Comparison of ENCODE assay signal across 10 mouse cellular contexts in genomic region chr11:112840495-112840828, GRCm38 (mm10). TPM values are rescaled to one million over a fixed set of nuclear protein-coding genes. Genes with fewer than 3 reads are reported as not detected.
DNase-seq lines count a peak whose midpoint lies in the region; ATAC-seq lines count a peak whose summit lies in the region.
"Had no signal": no experiment of that assay in that cellular context is flagged by ENCODE, and none has a peak within 500 bp of the region (broad histone marks: within the 10 kb centered on the region; RNA-seq: fewer than 3 reads in every experiment).

No protein-coding gene starts in this region.

- H3K36me3 ChIP-seq in neural tube, embryonic 11.5 days (ENCODE audit: control insufficient read depth, insufficient read depth, low read length) = no peaks in the 10 kb centered on the region
- H3K36me3 ChIP-seq in limb, embryonic 11.5 days (ENCODE audit: control insufficient read depth, insufficient read depth, low read length) = no peaks in the 10 kb centered on the region

- 11% methylated on average over 10 of the region's 10 CpGs for WGBS in neural tube, embryonic 11.5 days
- 10% methylated on average over 10 of the region's 10 CpGs for WGBS in limb, embryonic 11.5 days

- intact Hi-C loops in left cerebral cortex, postnatal 36 days (cut with DNase I) = no loop called here

- no peak overlapping the region for H3K4me3 ChIP-seq in neural tube, embryonic 11.5 days (ENCODE audit: low read depth, low read length)
- no peak overlapping the region for H3K4me3 ChIP-seq in limb, embryonic 11.5 days (ENCODE audit: low read depth, low read length)

- no peak overlapping the region for H3K9ac ChIP-seq in neural tube, embryonic 11.5 days (ENCODE audit: low read length)
- no peak overlapping the region for H3K9ac ChIP-seq in limb, embryonic 11.5 days (ENCODE audit: low read length)

- peak; percentile 63 for ATAC-seq in neural tube, embryonic 11.5 days (ENCODE audit: insufficient read depth, low FRiP score, low TSS enrichment)
- ATAC-seq in limb, embryonic 11.5 days (ENCODE audit: insufficient number of reproducible peaks, low FRiP score, low TSS enrichment, low read depth) = no peak
- no peak for ATAC-seq in erythroid progenitor cell, adult 5-6 weeks (replicated peaks; ENCODE audit: low FRiP score, poor library complexity, severe bottlenecking)

- peak; percentile 42 for DNase-seq in embryo, embryonic 10.5 days (ENCODE audit: low spot score)
- DNase-seq in embryo, embryonic 10 days (ENCODE audit: low spot score) = no peak
- no peak for DNase-seq in neural tube, embryonic 11.5 days (ENCODE audit: low spot score)
- DNase-seq in neural tube, embryonic 10.5 days (ENCODE audit: extremely low spot score, low spot score) = no peak
- DNase-seq in limb, embryonic 11.5 days (ENCODE audit: low spot score) = no peak
- DNase-seq in B cell, adult 2 months = no peak
- no peak for DNase-seq in left cerebral cortex, postnatal 36 days (ENCODE audit: low spot score in 2 of 2)
- DNase-seq: cerebellum, adult 18-20 months; gastrocnemius, postnatal 14 days had no signal

- H3K27ac ChIP-seq in neural tube, embryonic 11.5 days (ENCODE audit: low read depth, low read length) = peak overlapping the region; percentile 66; the same call in 1 of the 2 replicates
- no peak overlapping the region for H3K27ac ChIP-seq in limb, embryonic 11.5 days (replicated peaks; ENCODE audit: low read depth, low read length)

- no peaks in the 10 kb centered on the region for H3K27me3 ChIP-seq in neural tube, embryonic 11.5 days (ENCODE audit: control insufficient read depth, insufficient read depth, low read length)
- H3K27me3 ChIP-seq in limb, embryonic 11.5 days (ENCODE audit: control insufficient read depth, insufficient read depth, low read length) = no peaks in the 10 kb centered on the region

- no peak overlapping the region for H3K4me2 ChIP-seq in neural tube, embryonic 11.5 days (ENCODE audit: low read depth)
- peak overlapping the region; percentile 20; the same call in 1 of the 2 replicates for H3K4me2 ChIP-seq in limb, embryonic 11.5 days (ENCODE audit: low read depth, severe bottlenecking)

- H3K9me3 ChIP-seq in neural tube, embryonic 11.5 days (ENCODE audit: control insufficient read depth, low read length) = no peaks in the 10 kb centered on the region
- no peaks in the 10 kb centered on the region for H3K9me3 ChIP-seq in limb, embryonic 11.5 days (ENCODE audit: control insufficient read depth, low read length)

- peaks cover 3% of the 10 kb centered on the region; the same call in 1 of the 2 replicates for H3K4me1 ChIP-seq in neural tube, embryonic 11.5 days (ENCODE audit: control insufficient read depth, insufficient read depth, low read length)
- peaks cover 2% of the 10 kb centered on the region for H3K4me1 ChIP-seq in limb, embryonic 11.5 days (ENCODE audit: control insufficient read depth, insufficient read depth, low read length)

RNA-seq across cellular contexts. Expression of gene Sox9, which starts 58.4 kb away (rescaled TPM):
- 161 and 164 TPM in 2 replicates for polyA plus RNA-seq in neural tube, embryonic 11.5 days (2014; fragmentation: Nextera tagmentation; extraction: Ambion mirVana)
- 208 and 215 TPM in 2 replicates for polyA plus RNA-seq in limb, embryonic 11.5 days (2014; fragmentation: Nextera tagmentation; extraction: Ambion mirVana)
- not detected in 2 replicates for total RNA-seq in erythroid progenitor cell, adult 5-6 weeks (2015; ENCODE audit: low replicate concordance)
- not detected in 2 replicates for total RNA-seq in erythroid progenitor cell, adult 5-6 weeks (2017; ENCODE audit: low replicate concordance)
- total RNA-seq in left cerebral cortex, postnatal 36 days (2021) = 10 to 100 TPM; 24.0 to 24.4 TPM

Comparison
In these comparisons a context has a peak if more than half of its experiments do, and no peak if none do; other contexts are left out.
1. RNA of gene Sox9, which starts 58.4 kb away (total RNA-seq): 24.0 to 24.4 TPM in left cerebral cortex, postnatal 36 days; not detected in erythroid progenitor cell, adult 5-6 weeks; every median in the first group is over 10 times any median in the second.